ENCODE assay signal across 14 mouse cellular contexts in the genomic region with DNA sequence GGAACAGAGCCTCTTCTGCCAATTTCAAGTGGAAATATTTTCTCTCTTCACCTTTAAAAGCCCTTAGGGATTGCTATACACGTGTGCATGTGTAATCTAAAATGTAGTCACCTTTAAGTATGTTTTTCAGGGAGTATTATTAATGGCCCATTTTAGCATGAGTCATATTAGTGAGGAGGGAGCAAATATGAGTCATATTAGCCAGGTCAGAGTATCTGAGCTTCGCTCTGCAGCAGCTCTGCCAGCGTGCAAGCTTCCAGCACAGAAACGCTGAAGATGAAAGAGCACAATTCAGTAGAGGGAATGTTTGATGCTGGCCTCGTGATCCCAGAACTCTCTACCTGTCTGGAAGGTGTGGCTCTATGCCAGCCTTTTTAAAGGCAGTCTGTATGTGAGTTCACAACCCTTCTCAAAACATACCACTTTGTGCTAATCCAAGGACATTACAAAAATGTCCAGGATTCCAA. TPM values are rescaled to one million over a fixed set of nuclear protein-coding genes. Genes with fewer than 3 reads are reported as not detected.
DNase-seq lines count a peak whose midpoint lies in the region; ATAC-seq and TF ChIP-seq lines count a peak whose summit lies in the region.
"Had no signal": no experiment of that assay in that cellular context is flagged by ENCODE, and none has a peak within 500 bp of the region (broad histone marks: within the 10 kb centered on the region; RNA-seq: fewer than 3 reads in every experiment).

No protein-coding gene starts in this region.

- no peak for ATAC-seq in limb, embryonic 11.5 days (ENCODE audit: insufficient number of reproducible peaks, low FRiP score, low TSS enrichment, low read depth)
- ATAC-seq in intestine, postnatal 0 days, result peak; percentile 63; the same call in 1 of the 2 replicates
- ATAC-seq in liver, postnatal 0 days, result no peak

- H3K4me1 ChIP-seq in limb, embryonic 11.5 days (ENCODE audit: control insufficient read depth, insufficient read depth, low read length), result no peaks in the 10 kb centered on the region
- H3K4me1 ChIP-seq in limb, embryonic 10.5 days, result 0 out of 2 replicates have a peak, but pooled peaks cover 3% of the 10 kb centered on the region
- no peaks in the 10 kb centered on the region for H3K4me1 ChIP-seq in intestine, postnatal 0 days (replicated peaks; ENCODE audit: control insufficient read depth, insufficient read depth, low read length)
- H3K4me1 ChIP-seq in liver, postnatal 0 days (ENCODE audit: insufficient read depth), result no peaks in the 10 kb centered on the region
- H3K4me1 ChIP-seq: heart, embryonic 15.5 days; hindbrain, embryonic 12.5 days had no signal

- H3K27ac ChIP-seq in limb, embryonic 11.5 days (replicated peaks; ENCODE audit: low read depth, low read length), result no peak overlapping the region
- H3K27ac ChIP-seq in limb, embryonic 10.5 days, result no peak overlapping the region
- no peak overlapping the region for H3K27ac ChIP-seq in intestine, postnatal 0 days (ENCODE audit: low read depth, low read length)
- H3K27ac ChIP-seq in liver, postnatal 0 days (ENCODE audit: low read depth), result no peak overlapping the region
- H3K27ac ChIP-seq: heart, embryonic 15.5 days; hindbrain, embryonic 12.5 days had no signal

- no peak for TF ChIP-seq CTCF in intestine, postnatal 0 days (IDR thresholded peaks at IDR 0.05; ENCODE audit: low read depth)
- TF ChIP-seq CTCF in liver, postnatal 0 days (IDR thresholded peaks at IDR 0.05; ENCODE audit: low read depth), result no peak

- H3K27me3 ChIP-seq in limb, embryonic 11.5 days (ENCODE audit: control insufficient read depth, insufficient read depth, low read length), result no peaks in the 10 kb centered on the region
- H3K27me3 ChIP-seq in limb, embryonic 10.5 days (ENCODE audit: low read depth, poor library complexity, severe bottlenecking), result no peaks in the 10 kb centered on the region
- no peaks in the 10 kb centered on the region for H3K27me3 ChIP-seq in intestine, postnatal 0 days (replicated peaks; ENCODE audit: control insufficient read depth, insufficient read depth, low read length)
- no peaks in the 10 kb centered on the region for H3K27me3 ChIP-seq in liver, postnatal 0 days (ENCODE audit: insufficient read depth, low read length)
- H3K27me3 ChIP-seq: heart, embryonic 15.5 days; hindbrain, embryonic 12.5 days had no signal

- no peaks in the 10 kb centered on the region for H3K9me3 ChIP-seq in limb, embryonic 11.5 days (ENCODE audit: control insufficient read depth, low read length)
- no peaks in the 10 kb centered on the region for H3K9me3 ChIP-seq in limb, embryonic 10.5 days (replicated peaks)
- H3K9me3 ChIP-seq in intestine, postnatal 0 days (ENCODE audit: control insufficient read depth), result no peaks in the 10 kb centered on the region
- H3K9me3 ChIP-seq in liver, postnatal 0 days (ENCODE audit: low read length), result no peaks in the 10 kb centered on the region
- H3K9me3 ChIP-seq: heart, embryonic 15.5 days; hindbrain, embryonic 12.5 days had no signal

- no peak overlapping the region for H3K4me2 ChIP-seq in limb, embryonic 11.5 days (ENCODE audit: low read depth, severe bottlenecking)
- H3K4me2 ChIP-seq in intestine, postnatal 0 days (replicated peaks; ENCODE audit: low read depth), result no peak overlapping the region
- no peak overlapping the region for H3K4me2 ChIP-seq in liver, postnatal 0 days (ENCODE audit: low read depth, low read length)
- H3K4me2 ChIP-seq: heart, embryonic 15.5 days; hindbrain, embryonic 12.5 days had no signal

- WGBS in limb, embryonic 11.5 days, result 67% methylated on average over 5 of the region's 5 CpGs
- 82% methylated on average over 5 of the region's 5 CpGs for WGBS in limb, embryonic 10.5 days
- WGBS in intestine, postnatal 0 days, result 31% methylated on average over 5 of the region's 5 CpGs
- WGBS in liver, postnatal 0 days (ENCODE audit: insufficient replicate concordance), result 68% methylated on average over 5 of the region's 5 CpGs

- no peak overlapping the region for H3K4me3 ChIP-seq in limb, embryonic 11.5 days (ENCODE audit: low read depth, low read length)
- no peak overlapping the region for H3K4me3 ChIP-seq in limb, embryonic 10.5 days
- no peak overlapping the region for H3K4me3 ChIP-seq in intestine, postnatal 0 days (ENCODE audit: low read depth, low read length)
- no peak overlapping the region for H3K4me3 ChIP-seq in liver, postnatal 0 days (ENCODE audit: low read depth, low read length)
- H3K4me3 ChIP-seq: heart, embryonic 15.5 days; hindbrain, embryonic 12.5 days had no signal

- DNase-seq in limb, embryonic 11.5 days (ENCODE audit: low spot score), result peak; percentile 16
- no peak for DNase-seq in limb, embryonic 10.5 days (ENCODE audit: low spot score)
- peak; percentile 86 for DNase-seq in 3T3-L1 (ENCODE audit: low read depth, low spot score)
- DNase-seq in adrenal gland, adult 8-10 months, result peak; percentile 35
- no peak for DNase-seq in right cerebral cortex, postnatal 10 days (ENCODE audit: low spot score in 2 of 2)
- DNase-seq in liver, postnatal 0 days, result no peak
- DNase-seq in thymus, postnatal 10 days (ENCODE audit: low spot score in 2 of 2), result no peak
- DNase-seq: cerebellum, postnatal 36 days; gastrocnemius, postnatal 36 days; kidney, adult 9 months; lung, postnatal 10 days had no signal

- no peak for TF ChIP-seq EP300 in liver, postnatal 0 days (IDR thresholded peaks at IDR 0.05; ENCODE audit: low read depth)

- no peaks in the 10 kb centered on the region for H3K36me3 ChIP-seq in limb, embryonic 11.5 days (ENCODE audit: control insufficient read depth, insufficient read depth, low read length)
- H3K36me3 ChIP-seq in limb, embryonic 10.5 days, result no peaks in the 10 kb centered on the region
- H3K36me3 ChIP-seq in intestine, postnatal 0 days (ENCODE audit: control insufficient read depth, insufficient read depth), result no peaks in the 10 kb centered on the region
- H3K36me3 ChIP-seq in liver, postnatal 0 days (replicated peaks; ENCODE audit: insufficient read depth, low read length), result no peaks in the 10 kb centered on the region
- H3K36me3 ChIP-seq: heart, embryonic 15.5 days; hindbrain, embryonic 12.5 days had no signal

- H3K9ac ChIP-seq in limb, embryonic 11.5 days (ENCODE audit: low read length), result no peak overlapping the region
- no peak overlapping the region for H3K9ac ChIP-seq in intestine, postnatal 0 days (ENCODE audit: low read depth, low read length)
- H3K9ac ChIP-seq in liver, postnatal 0 days (replicated peaks), result no peak overlapping the region
- H3K9ac ChIP-seq: heart, embryonic 15.5 days; hindbrain, embryonic 12.5 days had no signal

RNA-seq across cellular contexts. Expression of a gene that starts 13.4 kb away (rescaled TPM):
- polyA plus RNA-seq in limb, embryonic 11.5 days (2014; fragmentation: Nextera tagmentation; extraction: Ambion mirVana), result 2.1 and 2.4 TPM in 2 replicates
- polyA plus RNA-seq in limb, embryonic 10.5 days (2016; fragmentation: Nextera tagmentation; extraction: Ambion mirVana), result 0.74 and 1.2 TPM in 2 replicates
- total RNA-seq in adrenal gland, adult 8-10 months (2022), result 1 to 10 TPM; 4.0 to 7.2 (median 5.4) TPM
- polyA plus RNA-seq in intestine, postnatal 0 days (2015; fragmentation: Nextera tagmentation; extraction: Ambion mirVana), result 1.4 and 1.5 TPM in 2 replicates
- 2.1 and 2.5 TPM in 2 replicates for polyA plus RNA-seq in liver, postnatal 0 days (2015; fragmentation: Nextera tagmentation; extraction: Ambion mirVana)

Comparison
In these comparisons a context has a peak if more than half of its experiments do, and no peak if none do; other contexts are left out.
1. DNase-seq: peak in limb, embryonic 11.5 days (single experiment), 3T3-L1 (single experiment) and adrenal gland, adult 8-10 months (single experiment); none in limb, embryonic 10.5 days (single experiment), right cerebral cortex, postnatal 10 days (0 of 2), liver, postnatal 0 days (single experiment) and thymus, postnatal 10 days (0 of 2).